Mouse (Mus musculus): ENCODE results near the gene Vps37b.

Gene Vps37b

GRCm38 (mm10) chr5:123977231-123977630, 54.8 kb downstream of the Vps37b start:
- DNase-seq, result peak in 1 of 2 experiments; percentile 37

- DNase-seq, result peak; percentile 61 to 81
These were observed 56.3 kb downstream of the Vps37b start for GRCm38 (mm10) chr5:123975668-123976180.

- DNase-seq, result peak in 1 of 2 experiments; percentile 28
These were observed 57.4 kb downstream of the Vps37b start for GRCm38 (mm10) chr5:123974616-123975111.

- DNase-seq, result no peak
These were observed 57.9 kb downstream of the Vps37b start for GRCm38 (mm10) chr5:123974179-123974485.

- DNase-seq, result peak; percentile 80 to 84
These were observed 58.5 kb downstream of the Vps37b start, which contains the start of gene Hip1r for GRCm38 (mm10) chr5:123973299-123974178. Hip1r (plus strand) TSS chr5:123973628.

GRCm38 (mm10) chr5:123972453-123972852, 59.6 kb downstream of the Vps37b start:
- no peak for DNase-seq

- no peak for DNase-seq
These were observed 61.5 kb downstream of the Vps37b start for GRCm38 (mm10) chr5:123970576-123970975.

- peak; percentile 71 to 77 for DNase-seq
These were observed 62.9 kb downstream of the Vps37b start for GRCm38 (mm10) chr5:123969216-123969615.

GRCm38 (mm10) chr5:123968468-123968867, 63.6 kb downstream of the Vps37b start:
- DNase-seq, result no peak

- DNase-seq, result no peak
These were observed 65.3 kb downstream of the Vps37b start for GRCm38 (mm10) chr5:123966759-123967158.

- no peak for DNase-seq
These were observed 67.9 kb downstream of the Vps37b start for GRCm38 (mm10) chr5:123964208-123964607.

GRCm38 (mm10) chr5:123961046-123961445, 71.0 kb downstream of the Vps37b start:
- DNase-seq, result no peak

GRCm38 (mm10) chr5:123960129-123960528, 71.9 kb downstream of the Vps37b start:
- no peak for DNase-seq

GRCm38 (mm10) chr5:123959018-123959417, 73.1 kb downstream of the Vps37b start:
- no peak for DNase-seq

GRCm38 (mm10) chr5:123957213-123957612, 74.9 kb downstream of the Vps37b start:
- DNase-seq, result no peak
